ENCODE assay signal across 22 mouse cellular contexts in genomic region chr2:158128461-158129130, GRCm38 (mm10). TPM values are rescaled to one million over a fixed set of nuclear protein-coding genes. Genes with fewer than 3 reads are reported as not detected.
DNase-seq lines count a peak whose midpoint lies in the region; ATAC-seq and TF ChIP-seq lines count a peak whose summit lies in the region.
"Had no signal": no experiment of that assay in that cellular context is flagged by ENCODE, and none has a peak within 500 bp of the region (broad histone marks: within the 10 kb centered on the region; RNA-seq: fewer than 3 reads in every experiment).

No protein-coding gene starts in this region.

- H3K9me3 ChIP-seq in heart, embryonic 13.5 days = no peaks in the 10 kb centered on the region
- no peaks in the 10 kb centered on the region for H3K9me3 ChIP-seq in lung, embryonic 16.5 days (ENCODE audit: control insufficient read depth, low read length)
- H3K9me3 ChIP-seq in limb, embryonic 10.5 days (replicated peaks) = no peaks in the 10 kb centered on the region
- H3K9me3 ChIP-seq: embryonic facial prominence, embryonic 12.5 days; forebrain, embryonic 13.5 days; midbrain, embryonic 13.5 days; stomach, embryonic 15.5 days had no signal

- peak overlapping the region; percentile 88 for H3K27ac ChIP-seq in gastrocnemius, adult 2 months
- H3K27ac ChIP-seq in heart, embryonic 13.5 days (replicated peaks) = peak overlapping the region; percentile 79
- H3K27ac ChIP-seq in lung, embryonic 16.5 days (ENCODE audit: low read length) = peak overlapping the region; percentile 91
- peak overlapping the region; percentile 42; the same call in 1 of the 2 replicates for H3K27ac ChIP-seq in limb, embryonic 10.5 days
- H3K27ac ChIP-seq: embryonic facial prominence, embryonic 12.5 days; forebrain, embryonic 13.5 days; hindbrain, embryonic 14.5 days; left cerebral cortex, adult 2 months; midbrain, embryonic 13.5 days; stomach, embryonic 15.5 days had no signal

- no peak overlapping the region for H3K4me2 ChIP-seq in heart, embryonic 13.5 days
- no peak overlapping the region for H3K4me2 ChIP-seq in lung, embryonic 16.5 days (ENCODE audit: low read depth, low read length)
- H3K4me2 ChIP-seq: embryonic facial prominence, embryonic 12.5 days; forebrain, embryonic 13.5 days; hindbrain, embryonic 14.5 days; liver, embryonic 11.5 days; midbrain, embryonic 13.5 days; stomach, embryonic 15.5 days had no signal

- no peak overlapping the region for H3K4me3 ChIP-seq in gastrocnemius, adult 2 months
- H3K4me3 ChIP-seq in heart, embryonic 13.5 days = no peak overlapping the region
- H3K4me3 ChIP-seq in lung, embryonic 16.5 days (ENCODE audit: low read length) = no peak overlapping the region
- H3K4me3 ChIP-seq in limb, embryonic 10.5 days = no peak overlapping the region
- H3K4me3 ChIP-seq: embryonic facial prominence, embryonic 12.5 days; forebrain, embryonic 13.5 days; left cerebral cortex, adult 2 months; midbrain, embryonic 13.5 days; stomach, embryonic 15.5 days had no signal

- WGBS in heart, embryonic 13.5 days = 54% methylated on average over 8 of the region's 8 CpGs
- WGBS in lung, embryonic 16.5 days = 69% methylated on average over 8 of the region's 8 CpGs
- WGBS in limb, embryonic 10.5 days = 76% methylated on average over 8 of the region's 8 CpGs

- peaks cover 69% of the 10 kb centered on the region for H3K4me1 ChIP-seq in heart, embryonic 13.5 days
- H3K4me1 ChIP-seq in lung, embryonic 16.5 days (replicated peaks; ENCODE audit: control insufficient read depth, insufficient read depth, low read length) = peaks cover 25% of the 10 kb centered on the region
- H3K4me1 ChIP-seq in limb, embryonic 10.5 days = peaks cover 33% of the 10 kb centered on the region

- no peak for TF ChIP-seq CTCF in gastrocnemius, adult 2 months (IDR thresholded peaks at IDR 0.05)

- peaks cover 100% of the 10 kb centered on the region for H3K36me3 ChIP-seq in heart, embryonic 13.5 days
- peaks cover 27% of the 10 kb centered on the region for H3K36me3 ChIP-seq in lung, embryonic 16.5 days (ENCODE audit: control insufficient read depth, insufficient read depth, low read length)
- H3K36me3 ChIP-seq in limb, embryonic 10.5 days = no peaks in the 10 kb centered on the region
- H3K36me3 ChIP-seq: embryonic facial prominence, embryonic 12.5 days; midbrain, embryonic 13.5 days had no signal

- intact Hi-C loops in gastrocnemius, adult 2 months (cut with DNase I) = no loop called here
- intact Hi-C loops in heart, postnatal 25 days (cut with DNase I) = no loop called here

- no peak for ATAC-seq in heart, embryonic 13.5 days (ENCODE audit: extremely low read depth, insufficient number of reproducible peaks, low FRiP score, low TSS enrichment)
- peak; percentile 15; the same call in 1 of the 2 replicates for ATAC-seq in lung, embryonic 16.5 days (ENCODE audit: low read depth)
- ATAC-seq: forebrain, embryonic 13.5 days; inflammation-experienced regulatory T-cells, adult 6 months; liver, postnatal 0 days; midbrain, embryonic 13.5 days had no signal

- peak overlapping the region; percentile 72 for H3K9ac ChIP-seq in heart, embryonic 13.5 days
- H3K9ac ChIP-seq in lung, embryonic 16.5 days (ENCODE audit: low read length) = peak overlapping the region; percentile 33
- H3K9ac ChIP-seq: embryonic facial prominence, embryonic 12.5 days; forebrain, embryonic 13.5 days; hindbrain, embryonic 14.5 days; liver, postnatal 0 days; midbrain, embryonic 13.5 days; stomach, embryonic 15.5 days had no signal

- no peaks in the 10 kb centered on the region for H3K27me3 ChIP-seq in heart, embryonic 13.5 days (replicated peaks)
- no peaks in the 10 kb centered on the region for H3K27me3 ChIP-seq in lung, embryonic 16.5 days (ENCODE audit: control insufficient read depth, insufficient read depth, low read depth, low read length)
- H3K27me3 ChIP-seq in limb, embryonic 10.5 days (ENCODE audit: low read depth, poor library complexity, severe bottlenecking) = no peaks in the 10 kb centered on the region
- H3K27me3 ChIP-seq: embryonic facial prominence, embryonic 12.5 days; forebrain, embryonic 13.5 days; midbrain, embryonic 13.5 days; stomach, embryonic 15.5 days had no signal

- no peak for DNase-seq in gastrocnemius, adult 2 months
- no peak for DNase-seq in gastrocnemius, adult 8-10 months (ENCODE audit: low spot score in 2 of 2)
- DNase-seq in heart, postnatal 25 days (ENCODE audit: low spot score) = no peak
- no peak for DNase-seq in lung, postnatal 36 days
- no peak for DNase-seq in limb, embryonic 10.5 days (ENCODE audit: low spot score)
- DNase-seq in adrenal gland, postnatal 25 days = no peak
- DNase-seq: adrenal gland, postnatal 10 days; cerebellum, postnatal 10 days; kidney, adult 18-20 months; kidney, postnatal 10 days; liver, postnatal 0 days; thymus, postnatal 25 days had no signal

RNA-seq across cellular contexts. Expression of gene Tgm2, which starts 17.6 kb away (rescaled TPM):
- 10 to 100 TPM; 44.2 to 55.4 TPM for total RNA-seq in gastrocnemius, adult 2 months (2021)
- 10 to 100 TPM; 27.0 to 55.7 (median 39.4) TPM for total RNA-seq in gastrocnemius, adult 8-10 months (2022)
- 218 and 237 TPM in 2 replicates for polyA plus RNA-seq in heart, embryonic 13.5 days (2015; fragmentation: Nextera tagmentation; extraction: Ambion mirVana)
- total RNA-seq in heart, postnatal 25 days (2021) = 100 to 1,000 TPM; 238 to 253 TPM
- polyA plus RNA-seq in lung, embryonic 16.5 days (2015; fragmentation: Nextera tagmentation; extraction: Ambion mirVana) = 75.8 and 81.6 TPM in 2 replicates
- polyA plus RNA-seq in limb, embryonic 10.5 days (2016; fragmentation: Nextera tagmentation; extraction: Ambion mirVana) = 3.7 and 5.5 TPM in 2 replicates
- total RNA-seq in adrenal gland, postnatal 25 days (2021) = 33.4 and 33.5 TPM in 2 replicates
